Mouse (Mus musculus): Measurements from ENCODE around the gene AC129217.1.

DNA sequence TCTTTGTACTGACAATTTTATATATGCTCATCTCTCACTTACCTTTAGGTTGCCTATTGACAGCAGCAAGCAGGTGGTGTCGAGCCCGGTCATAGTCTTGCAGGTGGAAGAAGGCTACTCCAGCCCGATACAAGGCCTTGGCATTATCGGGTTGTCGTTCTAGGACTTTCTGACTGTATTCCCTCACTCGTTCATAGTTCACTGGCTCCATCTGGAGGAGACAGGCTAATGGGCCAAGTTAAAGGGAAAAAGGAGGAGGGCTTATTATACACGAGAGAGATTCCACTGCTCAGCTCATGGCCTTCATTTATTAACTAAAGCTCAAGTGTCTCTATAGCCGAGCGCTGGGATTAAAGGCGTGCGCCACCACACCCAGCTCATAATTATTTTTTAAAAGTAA is 13.8 kb upstream of the AC129217.1 start:
- no peak for TF ChIP-seq CTCF (IDR thresholded peaks at IDR 0.05; ENCODE audit: insufficient read depth, low read length)
- TF ChIP-seq POLR2A (IDR thresholded peaks at IDR 0.05; ENCODE audit: borderline replicate concordance, extremely low read depth, low read depth, low read length) = no peak
